Mouse (Mus musculus) intestine, postnatal 0 days (tissue): ENCODE data around the gene Chmp2a. TPM values are rescaled to one million over a fixed set of nuclear protein-coding genes. Genes with fewer than 3 reads are reported as not detected.
A peak's percentile ranks its signal among the peaks of the same experiment; 100 is the strongest.

Experiments used
- ATAC-seq: fragments of 200-750 bp; cut with Nextera tagmentation; 2 replicates; pipeline ENCODE4 v1.8.0; 2017; ENCODE audit warnings: mild to moderate bottlenecking, moderate TSS enrichment, moderate library complexity
- H3K27ac ChIP-seq: fragments of 300-500 bp; sonication (generic); 2 replicates; pipeline ENCODE4 v1.5.1; 2014; ENCODE audit warnings: mild to moderate bottlenecking, low read depth, low read length, moderate library complexity
- H3K27me3 ChIP-seq: fragments of 300-500 bp; sonication (generic); replicated peaks from 2 replicates; pipeline ENCODE4 v1.6.1; 2014; ENCODE audit warnings: low read length, mixed read lengths; ENCODE audit not compliant: control insufficient read depth, insufficient read depth
- H3K36me3 ChIP-seq: fragments of 300-500 bp; sonication (generic); 2 replicates; pipeline ENCODE4 v1.6.1; 2014; ENCODE audit warnings: mild to moderate bottlenecking, moderate library complexity; ENCODE audit not compliant: control insufficient read depth, insufficient read depth
- H3K4me1 ChIP-seq: fragments of 300-500 bp; sonication (generic); replicated peaks from 2 replicates; pipeline ENCODE4 v1.6.1; 2014; ENCODE audit warnings: antibody characterized with exemption, low read length, mixed read lengths; ENCODE audit not compliant: control insufficient read depth, insufficient read depth
- H3K4me2 ChIP-seq: fragments of 300-500 bp; sonication (generic); replicated peaks from 2 replicates; pipeline ENCODE4 v1.6.1; 2014; ENCODE audit warnings: low read depth, mild to moderate bottlenecking, moderate library complexity
- H3K4me3 ChIP-seq: fragments of 300-500 bp; sonication (generic); 2 replicates; pipeline ENCODE4 v1.5.1; 2014; ENCODE audit warnings: low read depth, low read length
- H3K9ac ChIP-seq: fragments of 300-500 bp; sonication (generic); 2 replicates; pipeline ENCODE4 v1.6.1; 2014; ENCODE audit warnings: mild to moderate bottlenecking, low read depth, low read length
- H3K9me3 ChIP-seq: fragments of 300-500 bp; sonication (generic); 2 replicates; pipeline ENCODE4 v1.6.1; 2016; ENCODE audit warnings: mixed run types; ENCODE audit not compliant: control insufficient read depth
- CTCF ChIP-seq: sonication (generic); IDR thresholded peaks from 2 replicates; pipeline ENCODE4 v1.5.1; 2016; ENCODE audit warnings: low read depth, mild to moderate bottlenecking, control low read depth, antibody characterized with exemption, moderate library complexity
- WGBS: fragments of 180-500 bp; shearing (Covaris S2); extraction: QIAGEN DNeasy Blood & Tissue Kit; methylation state at CpG from one replicate; pipeline ENCODE4 v1.1.7; 2014; 5-methylcytosine and 5-hydroxymethylcytosine counted together
- polyA plus RNA-seq: library from polyadenylated mRNA; unstranded; fragments of >200 nt; fragmentation: Nextera tagmentation; extraction: Ambion mirVana; gene quantifications from 2 replicates; pipeline ENCODE4 v1.2.1, GENCODE M21; 2015

Gene Chmp2a
- polyA plus RNA-seq, 1 experiment from 2014 or later, result 329 TPM

DNA sequence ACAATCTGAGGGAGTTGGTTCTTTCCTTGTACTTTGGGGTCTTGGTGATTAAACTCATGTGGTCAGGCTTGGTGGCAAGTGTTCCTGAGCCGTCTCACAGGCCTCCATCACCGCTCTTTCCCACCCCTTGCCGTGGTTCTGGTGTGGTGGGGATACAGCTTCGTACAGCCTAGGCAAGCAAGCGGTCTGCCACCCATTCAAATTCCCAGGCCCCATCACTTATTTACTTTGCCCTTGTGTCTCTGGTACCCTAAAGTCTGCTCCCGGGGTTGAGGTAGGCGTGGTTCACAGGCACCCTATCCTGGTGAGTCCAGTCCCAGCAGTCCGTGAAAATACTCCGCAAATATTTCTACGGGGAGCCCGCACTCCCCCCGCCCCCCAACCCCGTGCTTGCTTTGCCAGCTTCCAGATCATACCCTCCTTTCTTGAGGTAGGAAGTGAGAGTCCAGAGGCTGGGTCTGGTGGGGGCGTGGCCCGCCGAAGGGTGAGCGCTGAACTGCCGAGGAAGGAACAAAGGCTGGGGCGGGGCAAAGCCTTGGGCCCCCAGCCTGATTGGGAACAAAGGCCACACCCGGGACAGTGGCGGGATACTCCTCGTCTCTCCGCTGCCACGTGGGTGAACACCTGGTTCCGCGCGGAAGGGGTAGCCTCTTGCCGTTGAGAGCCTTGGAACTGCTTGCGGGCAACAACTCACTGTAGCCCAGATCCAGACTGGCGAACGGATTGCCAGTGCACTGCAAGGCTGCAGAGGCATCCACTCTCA lies 11.7 kb downstream of the Chmp2a start:
- WGBS, result 5% methylated on average over 31 of the region's 31 CpGs
- peak; percentile 64 for ATAC-seq
- Histone ChIP-seq H3K4me1 (no peaks in the 10 kb centered on the region), H3K4me2 (peak overlapping the region; percentile 82), H3K4me3 (peak overlapping the region; percentile 73), H3K27ac (no peak overlapping the region), H3K36me3 (peaks cover 12% of the 10 kb centered on the region), H3K27me3 (no peaks in the 10 kb centered on the region), H3K9ac (peak overlapping the region; percentile 83; the same call in 1 of the 2 replicates), H3K9me3 (no peaks in the 10 kb centered on the region)
- no peak for TF ChIP-seq CTCF

- Histone ChIP-seq H3K9me3 (no peaks in the 10 kb centered on the region), H3K27ac (no peak overlapping the region), H3K27me3 (no peaks in the 10 kb centered on the region), H3K4me2 (no peak overlapping the region), H3K36me3 (no peaks in the 10 kb centered on the region), H3K4me1 (no peaks in the 10 kb centered on the region), H3K4me3 (no peak overlapping the region), H3K9ac (no peak overlapping the region)
- WGBS, result 75% methylated on average over 1 of the region's 1 CpGs
- no peak for ATAC-seq
- TF ChIP-seq CTCF, result no peak
These were observed 19.4 kb downstream of the Chmp2a start for GRCm38 (mm10) chr7:13015217-13015616.

- H3K4me3 ChIP-seq, result no peak overlapping the region
- no peaks in the 10 kb centered on the region for H3K27me3 ChIP-seq
- ATAC-seq, result no peak
- WGBS, result 28% methylated on average over 6 of the region's 6 CpGs
- no peaks in the 10 kb centered on the region for H3K9me3 ChIP-seq
- H3K4me2 ChIP-seq, result no peak overlapping the region
- TF ChIP-seq CTCF, result no peak
- no peaks in the 10 kb centered on the region for H3K4me1 ChIP-seq
- H3K27ac ChIP-seq, result no peak overlapping the region
- no peak overlapping the region for H3K9ac ChIP-seq
- no peaks in the 10 kb centered on the region for H3K36me3 ChIP-seq
These were observed 20.2 kb downstream of the Chmp2a start for GRCm38 (mm10) chr7:13014275-13014839.

DNA sequence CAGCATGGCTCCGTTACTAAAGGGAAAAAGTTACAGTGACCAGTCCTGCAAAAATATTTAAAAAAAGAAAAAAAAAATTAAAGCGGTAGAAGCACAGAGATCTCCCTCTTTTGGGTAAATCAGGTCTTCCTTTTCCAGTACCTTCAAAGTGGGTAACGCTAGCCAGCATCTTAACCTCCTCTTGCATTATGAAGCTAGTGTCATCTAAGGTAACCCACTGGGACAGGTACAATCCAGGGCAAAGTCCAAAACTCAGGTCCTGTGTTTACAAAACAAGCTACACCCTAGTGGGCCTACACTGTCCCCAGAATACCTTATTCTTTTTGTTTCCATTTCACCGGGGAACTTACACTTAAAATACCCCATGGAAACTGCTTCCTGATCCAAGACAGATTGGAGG lies 20.9 kb downstream of the Chmp2a start:
- Histone ChIP-seq H3K9me3 (no peaks in the 10 kb centered on the region), H3K9ac (no peak overlapping the region), H3K36me3 (no peaks in the 10 kb centered on the region), H3K4me3 (no peak overlapping the region), H3K4me1 (no peaks in the 10 kb centered on the region), H3K4me2 (no peak overlapping the region), H3K27me3 (no peaks in the 10 kb centered on the region), H3K27ac (no peak overlapping the region)
- WGBS, result 52% methylated on average over 4 of the region's 4 CpGs
- TF ChIP-seq CTCF, result no peak
- no peak for ATAC-seq

GRCm38 (mm10) chr7:13010005-13010908 lies 24.4 kb downstream of the Chmp2a start, which contains the start of gene Zbtb45:
TSS of gene Zbtb45 (minus strand) at chr7:13010034.
- Histone ChIP-seq H3K9me3 (no peaks in the 10 kb centered on the region), H3K4me3 (peak within 1 kb of the TSS; percentile 85), H3K4me1 (no peaks in the 10 kb centered on the region), H3K9ac (peak within 1 kb of the TSS; percentile 87), H3K4me2 (peak within 1 kb of the TSS; percentile 83), H3K27me3 (no peaks in the 10 kb centered on the region), H3K27ac (peak within 1 kb of the TSS; percentile 90), H3K36me3 (peaks cover 27% of the 10 kb centered on the region)
- TF ChIP-seq CTCF, result peak; percentile 26; the same call in 1 of the 2 replicates
- no peak for ATAC-seq
- WGBS, result 12% methylated on average over 26 of the region's 26 CpGs
